Comparison of ENCODE assay signal across 8 mouse cellular contexts in genomic region chr6:115480322-115481017, GRCm38 (mm10).
DNase-seq lines count a peak whose midpoint lies in the region; ATAC-seq and TF ChIP-seq lines count a peak whose summit lies in the region.

No protein-coding gene starts in this region.

- TF ChIP-seq EP300 in stomach, postnatal 0 days (optimal IDR thresholded peaks at IDR 0.05) = no peak

- TF ChIP-seq CTCF in stomach, postnatal 0 days (IDR thresholded peaks at IDR 0.05; ENCODE audit: low read depth) = no peak

- H3K36me3 ChIP-seq in intestine, embryonic 14.5 days (ENCODE audit: control insufficient read depth, insufficient read depth, low read length) = no peaks in the 10 kb centered on the region
- no peaks in the 10 kb centered on the region for H3K36me3 ChIP-seq in stomach, postnatal 0 days (ENCODE audit: control insufficient read depth, insufficient read depth, low read length)

- ATAC-seq in intestine, embryonic 14.5 days (replicated peaks; ENCODE audit: low FRiP score, low TSS enrichment, low read depth) = peak; percentile 79
- peak; percentile 93 for ATAC-seq in stomach, postnatal 0 days (ENCODE audit: low FRiP score, low TSS enrichment)

- no peak overlapping the region for H3K4me3 ChIP-seq in intestine, embryonic 14.5 days (ENCODE audit: low read depth, low read length)
- H3K4me3 ChIP-seq in stomach, postnatal 0 days (ENCODE audit: low read depth, low read length) = no peak overlapping the region

- H3K9ac ChIP-seq in intestine, embryonic 14.5 days (ENCODE audit: low read length) = no peak overlapping the region
- no peak overlapping the region for H3K9ac ChIP-seq in stomach, postnatal 0 days (ENCODE audit: low read length)

- 20% methylated on average over 5 of the region's 5 CpGs for WGBS in intestine, embryonic 14.5 days
- 23% methylated on average over 5 of the region's 5 CpGs for WGBS in stomach, postnatal 0 days

- H3K4me2 ChIP-seq in intestine, embryonic 14.5 days (ENCODE audit: low read length) = no peak overlapping the region
- no peak overlapping the region for H3K4me2 ChIP-seq in stomach, postnatal 0 days (replicated peaks; ENCODE audit: low read depth)

- no peaks in the 10 kb centered on the region for H3K9me3 ChIP-seq in intestine, embryonic 14.5 days (ENCODE audit: control insufficient read depth, low read length)
- no peaks in the 10 kb centered on the region for H3K9me3 ChIP-seq in stomach, postnatal 0 days (ENCODE audit: control insufficient read depth, low read length)

- no peaks in the 10 kb centered on the region for H3K27me3 ChIP-seq in intestine, embryonic 14.5 days (replicated peaks; ENCODE audit: control insufficient read depth, insufficient read depth, low read length)
- H3K27me3 ChIP-seq in stomach, postnatal 0 days (ENCODE audit: control insufficient read depth, insufficient read depth, low read length) = no peaks in the 10 kb centered on the region

- peak overlapping the region; percentile 43 for H3K27ac ChIP-seq in intestine, embryonic 14.5 days (ENCODE audit: low read depth)
- H3K27ac ChIP-seq in stomach, postnatal 0 days (replicated peaks) = peak overlapping the region; percentile 81

- peak; percentile 72 for DNase-seq in urinary bladder, postnatal 14 days (ENCODE audit: low spot score)
- no peak for DNase-seq in urinary bladder, postnatal 10 days (ENCODE audit: low spot score)
- DNase-seq in c-Kit-positive CD71-positive TER-119-positive erythroid progenitor cells, embryonic 14.5 days (ENCODE audit: low spot score) = peak; percentile 51
- no peak for DNase-seq in intestine, embryonic 14.5 days (ENCODE audit: low spot score)
- DNase-seq in lung, adult 18-20 months = peak; percentile 65 to 70
- DNase-seq in stomach, postnatal 0 days (ENCODE audit: low spot score) = peak; percentile 79
- DNase-seq in T-cell, adult 2 months (ENCODE audit: low spot score) = no peak
- no peak for DNase-seq in cerebellum, postnatal 4 days (ENCODE audit: low spot score in 2 of 2)

- H3K4me1 ChIP-seq in intestine, embryonic 14.5 days (replicated peaks; ENCODE audit: control insufficient read depth, insufficient read depth, low read length) = peaks cover 7% of the 10 kb centered on the region
- peaks cover 8% of the 10 kb centered on the region; the same call in 1 of the 2 replicates for H3K4me1 ChIP-seq in stomach, postnatal 0 days (replicated peaks; ENCODE audit: control insufficient read depth, insufficient read depth)

Comparison
In these comparisons a context has a peak if more than half of its experiments do, and no peak if none do; other contexts are left out.
1. DNase-seq: peak in urinary bladder, postnatal 14 days (single experiment), c-Kit-positive CD71-positive TER-119-positive erythroid progenitor cells, embryonic 14.5 days (single experiment), lung, adult 18-20 months (2 of 2) and stomach, postnatal 0 days (single experiment); none in urinary bladder, postnatal 10 days (single experiment), intestine, embryonic 14.5 days (single experiment), T-cell, adult 2 months (single experiment) and cerebellum, postnatal 4 days (0 of 2).